In genomic region chr2:173458861-173459260, GRCm38 (mm10) we compare ENCODE assay signal across 13 mouse cellular contexts.
"Had no signal": no experiment of that assay in that cellular context is flagged by ENCODE, and none has a peak within 500 bp of the region (broad histone marks: within the 10 kb centered on the region; RNA-seq: fewer than 3 reads in every experiment).

No protein-coding gene starts in this region.

- H3K9me3 ChIP-seq: liver, embryonic 15.5 days; midbrain, embryonic 10.5 days; neural tube, embryonic 15.5 days had no signal

- H3K36me3 ChIP-seq: limb, embryonic 13.5 days; liver, embryonic 15.5 days; midbrain, embryonic 10.5 days; neural tube, embryonic 15.5 days had no signal

- H3K4me2 ChIP-seq: limb, embryonic 13.5 days; liver, embryonic 15.5 days; lung, embryonic 14.5 days; neural tube, embryonic 15.5 days had no signal

- H3K9ac ChIP-seq: limb, embryonic 13.5 days; liver, embryonic 15.5 days; lung, embryonic 14.5 days; neural tube, embryonic 15.5 days had no signal

- DNase-seq: kidney, adult 8-10 months; kidney, postnatal 36 days; layer of hippocampus, adult 9-11 months; layer of hippocampus, postnatal 36 days; lung, embryonic 14.5 days; lung, postnatal 10 days; midbrain, embryonic 14.5 days; right cerebral cortex, postnatal 4 days had no signal

- H3K4me1 ChIP-seq: limb, embryonic 13.5 days; liver, embryonic 15.5 days; midbrain, embryonic 10.5 days; neural tube, embryonic 15.5 days had no signal

- H3K27ac ChIP-seq: limb, embryonic 13.5 days; liver, embryonic 15.5 days; midbrain, embryonic 10.5 days; neural tube, embryonic 15.5 days had no signal

- H3K4me3 ChIP-seq: limb, embryonic 13.5 days; liver, embryonic 15.5 days; midbrain, embryonic 10.5 days; myocyte; neural tube, embryonic 15.5 days had no signal

- H3K27me3 ChIP-seq: limb, embryonic 13.5 days; liver, embryonic 15.5 days; neural tube, embryonic 15.5 days had no signal
